Mouse (Mus musculus) lung, postnatal 0 days (tissue): Measurements from ENCODE around the gene Ppp1r9a. TPM values are rescaled to one million over a fixed set of nuclear protein-coding genes. Genes with fewer than 3 reads are reported as not detected.
A peak's percentile ranks its signal among the peaks of the same experiment; 100 is the strongest.

Experiments
- ATAC-seq: fragments of 200-750 bp; cut with Nextera tagmentation; 2 replicates; pipeline ENCODE4 v1.8.0; 2017; ENCODE audit warnings: moderate library complexity
- DNase-seq: peaks from one replicate; pipeline ENCODE4 v3.0.0-alpha.2; 2016; ENCODE audit warnings: low spot score
- H3K27ac ChIP-seq: fragments of 300-500 bp; sonication (generic); 2 replicates; pipeline ENCODE4 v1.5.1; 2014; ENCODE audit warnings: antibody characterized with exemption, mild to moderate bottlenecking, low read length, mixed read lengths
- H3K27me3 ChIP-seq: fragments of 300-500 bp; sonication (generic); replicated peaks from 2 replicates; pipeline ENCODE4 v1.6.1; 2014; ENCODE audit warnings: low read length, mixed read lengths; ENCODE audit not compliant: insufficient read depth
- H3K36me3 ChIP-seq: fragments of 300-500 bp; sonication (generic); 2 replicates; pipeline ENCODE4 v1.6.1; 2014; ENCODE audit warnings: low read length, mixed read lengths; ENCODE audit not compliant: insufficient read depth
- H3K4me1 ChIP-seq: fragments of 300-500 bp; sonication (generic); 2 replicates; pipeline ENCODE4 v1.6.1; 2014; ENCODE audit warnings: antibody characterized with exemption, low read depth, low read length, mixed read lengths; ENCODE audit not compliant: insufficient read depth
- H3K4me2 ChIP-seq: fragments of 300-500 bp; sonication (generic); replicated peaks from 2 replicates; pipeline ENCODE4 v1.6.1; 2014; ENCODE audit warnings: low read depth, mild to moderate bottlenecking, low read length, moderate library complexity, mixed read lengths
- H3K4me3 ChIP-seq: fragments of 300-500 bp; sonication (generic); 2 replicates; pipeline ENCODE4 v1.5.1; 2014; ENCODE audit warnings: low read depth, low read length
- H3K9ac ChIP-seq: fragments of 300-500 bp; sonication (generic); replicated peaks from 2 replicates; pipeline ENCODE4 v1.6.1; 2014; ENCODE audit warnings: low read depth, mild to moderate bottlenecking
- H3K9me3 ChIP-seq: fragments of 300-500 bp; sonication (generic); 2 replicates; pipeline ENCODE4 v1.6.1; 2016; ENCODE audit warnings: low read length, mixed read lengths
- CTCF ChIP-seq: IDR thresholded peaks from 2 replicates; pipeline ENCODE4 v1.5.1; 2016; ENCODE audit warnings: antibody characterized with exemption, mild to moderate bottlenecking
- EP300 ChIP-seq: IDR thresholded peaks from 2 replicates; pipeline ENCODE4 v1.6.1; 2016; ENCODE audit warnings: antibody characterized with exemption, mild to moderate bottlenecking, control low read depth
- WGBS: fragments of 180-500 bp; shearing (Covaris S2); extraction: QIAGEN DNeasy Blood & Tissue Kit; methylation state at CpG from one replicate; pipeline ENCODE4 v1.1.7; 2014; 5-methylcytosine and 5-hydroxymethylcytosine counted together
- polyA plus RNA-seq: library from polyadenylated mRNA; unstranded; fragments of >200 nt; fragmentation: Nextera tagmentation; extraction: Ambion mirVana; gene quantifications from 2 replicates; pipeline ENCODE4 v1.2.1, GENCODE M21; 2015

Ppp1r9a gene
- polyA plus RNA-seq, 1 experiment from 2014 or later = 11.2 TPM

DNA sequence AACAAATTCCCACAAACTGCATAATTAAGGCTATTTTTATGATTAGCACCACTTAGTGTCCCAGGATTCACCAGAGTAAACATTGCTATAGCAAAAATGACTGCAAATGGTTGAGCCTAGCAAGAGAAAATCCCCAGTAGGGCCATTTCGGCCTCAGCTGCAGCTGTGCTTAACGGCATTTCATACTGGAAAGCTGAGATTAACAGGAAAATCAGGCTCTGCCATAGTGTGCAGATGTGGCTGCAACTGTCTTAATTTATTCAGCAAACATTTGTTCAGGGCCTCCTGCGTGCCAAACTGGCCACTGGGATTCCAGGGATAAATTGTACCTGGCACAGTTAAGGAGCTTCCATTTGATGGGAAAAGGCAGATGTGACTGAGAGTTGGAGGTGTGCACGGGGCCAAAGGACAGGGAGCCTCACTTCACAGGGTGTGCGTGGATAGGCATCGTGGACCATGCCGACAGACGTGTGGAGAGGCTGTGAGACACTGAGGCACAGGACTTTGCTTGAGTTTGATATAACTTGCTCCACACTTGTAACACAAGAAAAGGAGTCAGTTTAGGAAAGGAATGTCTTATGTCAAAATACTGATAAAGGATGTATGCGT, 192.8 kb downstream of the Ppp1r9a start:
- H3K27ac ChIP-seq = no peak overlapping the region
- H3K27me3 ChIP-seq = no peaks in the 10 kb centered on the region
- H3K4me1 ChIP-seq = no peaks in the 10 kb centered on the region
- no peaks in the 10 kb centered on the region for H3K9me3 ChIP-seq
- no peak for DNase-seq
- no peak for ATAC-seq
- WGBS = 79% methylated on average over 9 of the region's 9 CpGs
- H3K36me3 ChIP-seq = no peaks in the 10 kb centered on the region
- no peak overlapping the region for H3K4me2 ChIP-seq
- no peak for TF ChIP-seq EP300
- no peak for TF ChIP-seq CTCF
- H3K4me3 ChIP-seq = no peak overlapping the region
- no peak overlapping the region for H3K9ac ChIP-seq

DNA sequence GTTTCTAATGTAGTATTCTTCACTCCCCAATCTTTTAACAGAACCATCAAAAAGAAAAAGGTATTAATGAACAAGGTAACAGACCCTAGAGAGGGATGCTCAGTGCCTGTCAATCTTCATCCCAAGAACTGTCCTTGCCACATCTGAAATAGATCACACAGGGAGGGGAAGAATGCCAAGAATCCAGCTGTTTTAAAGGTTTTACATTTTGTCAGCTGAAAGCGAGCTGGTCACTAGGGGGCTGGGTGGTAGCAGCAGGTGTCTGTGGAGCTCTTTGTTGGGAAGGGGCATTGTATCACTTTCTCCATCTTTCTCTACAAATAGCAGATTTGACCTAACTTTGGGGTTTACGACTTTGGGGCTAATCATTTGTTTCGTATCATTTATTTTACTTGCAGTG, 194.6 kb downstream of the Ppp1r9a start:
- Histone ChIP-seq H3K9me3 (no peaks in the 10 kb centered on the region), H3K27ac (no peak overlapping the region), H3K4me3 (no peak overlapping the region), H3K27me3 (no peaks in the 10 kb centered on the region), H3K4me2 (no peak overlapping the region), H3K9ac (no peak overlapping the region), H3K4me1 (no peaks in the 10 kb centered on the region), H3K36me3 (no peaks in the 10 kb centered on the region)
- WGBS = 79% methylated on average over 3 of the region's 3 CpGs
- no peak for DNase-seq
- no peak for ATAC-seq
- no peak for TF ChIP-seq CTCF
- no peak for TF ChIP-seq EP300

DNA sequence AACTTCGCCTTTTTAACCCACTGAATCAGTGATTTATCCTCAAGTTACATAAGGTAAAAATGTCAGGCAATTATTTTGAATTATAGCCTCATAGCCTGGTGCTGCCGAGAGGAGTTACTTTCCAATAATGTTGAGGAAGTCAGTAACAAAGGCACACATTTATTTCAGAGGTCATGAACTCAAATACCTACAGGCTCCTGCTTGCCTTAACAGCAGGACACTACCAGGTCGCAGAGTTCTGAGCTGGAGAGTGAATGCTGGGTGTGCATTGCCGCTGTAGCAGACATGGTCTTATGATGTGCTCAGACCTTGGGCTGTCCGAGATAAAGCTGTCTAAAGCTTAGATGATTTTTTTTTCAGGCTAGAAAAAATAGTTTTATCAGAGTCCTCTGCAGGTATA, 196.6 kb downstream of the Ppp1r9a start:
- Histone ChIP-seq H3K27me3 (no peaks in the 10 kb centered on the region), H3K27ac (no peak overlapping the region), H3K4me2 (no peak overlapping the region), H3K4me3 (no peak overlapping the region), H3K9me3 (no peaks in the 10 kb centered on the region), H3K4me1 (no peaks in the 10 kb centered on the region), H3K36me3 (no peaks in the 10 kb centered on the region), H3K9ac (no peak overlapping the region)
- no peak for ATAC-seq
- WGBS = 46% methylated on average over 5 of the region's 5 CpGs
- TF ChIP-seq CTCF = no peak
- TF ChIP-seq EP300 = no peak
- no peak for DNase-seq

DNA sequence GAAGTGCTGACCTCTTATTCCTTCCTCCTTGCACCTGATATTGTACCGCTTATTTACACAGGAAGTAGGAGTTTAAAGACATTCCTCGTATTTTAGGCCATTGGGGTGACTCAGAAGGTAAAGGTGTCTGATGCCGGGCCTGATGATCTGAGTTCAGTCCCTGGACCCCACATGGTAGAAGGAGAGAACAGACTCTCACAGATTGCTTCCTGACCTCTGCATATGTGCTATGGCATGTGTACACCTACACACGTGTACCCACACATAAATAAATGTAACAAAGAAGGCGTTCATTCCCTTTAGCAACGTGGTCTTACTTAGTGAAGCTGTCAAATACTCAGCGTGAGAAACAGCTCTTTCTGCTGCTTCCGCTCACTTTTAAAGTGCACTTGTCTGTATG, 197.1 kb downstream of the Ppp1r9a start:
- Histone ChIP-seq H3K9me3 (no peaks in the 10 kb centered on the region), H3K27me3 (no peaks in the 10 kb centered on the region), H3K4me1 (no peaks in the 10 kb centered on the region), H3K36me3 (no peaks in the 10 kb centered on the region), H3K9ac (no peak overlapping the region), H3K4me2 (no peak overlapping the region), H3K4me3 (no peak overlapping the region), H3K27ac (no peak overlapping the region)
- no peak for DNase-seq
- TF ChIP-seq CTCF (no peak), EP300 (no peak)
- 40% methylated on average over 8 of the region's 8 CpGs for WGBS
- no peak for ATAC-seq

DNA sequence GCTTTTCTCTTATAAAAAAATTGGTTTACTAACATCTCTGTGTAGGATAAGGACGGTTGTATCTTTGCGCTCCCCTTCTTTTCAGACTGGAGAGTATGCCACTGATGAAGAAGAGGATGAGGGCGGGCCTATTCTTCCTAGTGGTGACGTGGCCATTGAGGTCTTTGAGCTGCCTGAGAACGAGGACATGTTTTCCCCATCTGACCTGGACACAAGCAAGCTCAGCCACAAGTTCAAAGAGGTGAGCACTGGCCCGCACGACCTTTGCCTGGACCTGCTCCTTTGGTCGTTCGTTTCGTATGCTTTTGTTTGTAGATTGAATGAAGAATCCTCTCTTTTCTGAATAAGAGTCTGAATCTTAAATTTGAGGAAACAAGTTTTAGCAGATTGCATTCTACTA, 197.6 kb downstream of the Ppp1r9a start:
- no peak overlapping the region for H3K27ac ChIP-seq
- ATAC-seq (no peak), DNase-seq (no peak)
- no peak overlapping the region for H3K9ac ChIP-seq
- 71% methylated on average over 10 of the region's 10 CpGs for WGBS
- H3K27me3 ChIP-seq = no peaks in the 10 kb centered on the region
- no peaks in the 10 kb centered on the region for H3K9me3 ChIP-seq
- no peak overlapping the region for H3K4me3 ChIP-seq
- no peaks in the 10 kb centered on the region for H3K4me1 ChIP-seq
- no peaks in the 10 kb centered on the region for H3K36me3 ChIP-seq
- TF ChIP-seq EP300 (no peak), CTCF (no peak)
- H3K4me2 ChIP-seq = no peak overlapping the region

DNA sequence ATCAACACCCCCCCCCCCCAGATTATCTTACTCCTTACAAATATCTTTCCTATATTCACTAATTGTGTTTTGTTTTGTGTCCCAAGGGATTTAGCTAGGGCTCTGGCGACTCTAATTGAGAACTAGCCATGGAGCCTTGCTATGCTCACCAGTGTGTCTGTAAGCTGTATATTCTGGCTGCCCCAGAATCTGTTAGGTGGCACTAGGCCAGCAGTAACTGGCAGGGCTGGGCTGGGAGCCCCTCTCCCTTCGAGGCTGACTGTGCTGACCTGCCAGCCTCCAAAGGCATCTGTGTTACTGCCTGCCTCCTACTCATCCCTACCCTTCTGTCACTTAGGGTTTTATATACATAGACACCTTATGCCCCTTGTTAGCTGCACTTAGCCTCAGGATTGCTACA, 200.0 kb downstream of the Ppp1r9a start:
- Histone ChIP-seq H3K4me2 (no peak overlapping the region), H3K4me1 (no peaks in the 10 kb centered on the region), H3K36me3 (no peaks in the 10 kb centered on the region), H3K4me3 (no peak overlapping the region), H3K9me3 (no peaks in the 10 kb centered on the region), H3K27me3 (no peaks in the 10 kb centered on the region), H3K27ac (no peak overlapping the region), H3K9ac (no peak overlapping the region)
- no peak for ATAC-seq
- TF ChIP-seq CTCF (no peak), EP300 (no peak)
- WGBS = 41% methylated on average over 2 of the region's 2 CpGs
- no peak for DNase-seq

DNA sequence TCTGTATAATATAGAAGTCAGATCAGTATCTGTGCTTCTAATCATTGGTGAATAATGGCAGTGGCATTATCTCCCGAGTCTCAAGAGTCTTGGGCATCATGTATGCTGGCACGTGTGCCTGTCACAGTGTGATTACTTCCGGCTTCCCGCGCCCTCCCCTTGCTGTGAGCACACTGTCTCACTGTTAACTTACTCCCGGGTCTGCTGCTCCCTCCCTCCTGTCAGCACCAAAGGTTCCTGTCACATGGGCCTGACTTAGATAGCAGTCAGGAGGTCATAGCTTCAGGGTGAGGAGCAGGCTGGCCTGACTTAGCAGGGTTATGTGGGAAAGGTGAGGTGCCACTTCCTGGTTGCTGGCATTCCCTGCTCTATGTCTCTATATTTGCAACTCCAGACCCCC, 201.1 kb downstream of the Ppp1r9a start:
- no peak overlapping the region for H3K4me2 ChIP-seq
- no peaks in the 10 kb centered on the region for H3K9me3 ChIP-seq
- no peaks in the 10 kb centered on the region for H3K27me3 ChIP-seq
- DNase-seq (no peak), ATAC-seq (peak; percentile 49)
- TF ChIP-seq CTCF (no peak), EP300 (no peak)
- no peaks in the 10 kb centered on the region for H3K36me3 ChIP-seq
- H3K27ac ChIP-seq = no peak overlapping the region
- H3K4me3 ChIP-seq = no peak overlapping the region
- 35% methylated on average over 6 of the region's 6 CpGs for WGBS
- no peak overlapping the region for H3K9ac ChIP-seq
- H3K4me1 ChIP-seq = no peaks in the 10 kb centered on the region
